Mouse (Mus musculus) small intestine, adult 10 weeks (tissue): ENCODE measurements around the gene Ldha. TPM values are rescaled to one million over a fixed set of nuclear protein-coding genes. Genes with fewer than 3 reads are reported as not detected.

Source experiments
- polyA plus RNA-seq: library from polyadenylated mRNA; stranded (reverse); fragments of 350-450 nt; fragmentation: Illumina TruSeq; extraction: RNeasy Lipid Tissue Mini Kit (QIAGEN cat#74804); gene quantifications from one replicate; pipeline ENCODE4 v1.2.3, GENCODE M21; 2014; ENCODE audit warnings: low replicate concordance

Gene Ldha
- 549 TPM for polyA plus RNA-seq

DNA sequence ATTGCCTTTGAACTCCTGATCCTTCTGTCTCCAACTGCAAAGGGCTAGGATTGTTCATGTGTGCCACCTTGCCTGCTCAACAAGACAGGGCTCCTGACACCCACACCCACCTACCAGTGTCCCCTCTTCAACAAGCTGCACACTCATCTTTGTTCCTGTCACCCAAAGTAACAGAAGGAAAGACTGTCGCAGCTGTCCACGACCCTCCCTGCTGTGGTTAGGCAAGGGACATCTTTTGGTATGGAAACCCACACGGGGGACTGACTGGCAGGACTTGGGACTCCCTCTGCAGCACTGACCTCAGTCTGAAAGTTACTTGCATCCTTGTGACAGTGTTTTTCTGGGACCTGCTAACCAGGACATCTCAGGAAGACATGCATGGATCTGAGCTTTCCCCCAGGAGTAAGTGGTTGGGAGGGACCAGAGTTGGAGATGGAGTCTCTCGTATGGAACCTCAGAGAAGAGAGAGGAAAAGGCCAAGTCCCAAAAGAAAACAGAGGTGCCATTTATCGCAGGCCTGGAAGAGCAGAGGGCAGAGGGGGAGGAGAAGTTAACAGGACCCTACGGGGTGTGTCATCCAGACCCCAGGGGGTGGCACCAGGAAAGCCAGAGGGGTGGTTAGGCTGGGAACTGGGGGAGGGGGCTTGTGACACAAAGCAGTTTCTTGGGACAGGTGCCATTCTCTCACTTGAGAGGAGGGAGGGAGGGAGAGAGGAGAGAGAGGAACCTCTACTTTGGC is at the start of gene Ldha:
Ldha (plus strand) TSS at position 689 of the 739 bp plus-strand sequence.

DNA sequence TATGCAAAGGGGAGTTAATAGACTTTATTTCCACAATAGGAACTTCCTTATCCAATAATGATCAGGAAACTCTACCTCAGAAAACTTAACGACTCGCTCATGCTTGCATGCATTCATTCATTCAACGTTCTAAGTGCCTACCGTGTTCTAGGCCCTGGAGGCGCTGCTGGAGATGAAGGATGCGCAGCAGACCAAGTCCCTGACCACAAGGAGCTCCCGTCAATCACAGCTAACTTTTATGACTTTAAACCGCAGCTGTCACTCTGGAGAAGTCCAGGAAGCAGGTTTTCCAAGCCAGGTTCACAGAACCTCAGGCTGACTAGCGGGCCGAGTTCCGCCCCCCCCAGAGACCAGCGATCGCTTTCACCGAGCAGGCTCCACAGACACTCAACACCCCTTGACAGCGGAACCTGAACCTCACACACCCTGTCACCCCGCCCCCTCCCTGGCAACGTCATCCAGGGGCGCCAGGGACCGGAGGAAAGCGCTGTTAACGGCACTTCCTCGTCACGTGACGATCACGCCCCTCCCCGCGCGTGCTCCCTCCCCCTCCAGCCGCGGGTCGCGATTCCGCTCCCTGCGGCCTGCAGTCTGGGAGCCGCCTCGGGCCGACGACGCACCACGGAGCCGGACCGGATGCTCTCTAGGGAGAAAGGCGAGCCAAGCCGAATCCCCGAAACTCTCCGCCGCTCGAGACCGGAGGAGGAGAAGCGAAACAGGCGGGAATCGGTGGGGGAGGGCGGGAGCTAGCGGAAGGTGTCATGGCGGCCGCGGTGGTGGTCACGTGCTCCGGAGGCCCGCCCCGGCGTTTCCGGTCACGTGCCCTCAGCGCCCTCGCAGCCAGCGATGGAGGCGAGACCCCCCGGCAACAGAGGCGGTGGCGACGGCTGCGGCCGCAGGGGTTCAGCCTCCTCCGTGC is 45.7 kb upstream of the Ldha start, which contains the start of the genes Hps5 and Gtf2h1:
Hps5 (minus strand) TSS at position 778 of the 919 bp plus-strand sequence.
Gtf2h1 (plus strand) TSS at position 817 of the 919 bp plus-strand sequence.

DNA sequence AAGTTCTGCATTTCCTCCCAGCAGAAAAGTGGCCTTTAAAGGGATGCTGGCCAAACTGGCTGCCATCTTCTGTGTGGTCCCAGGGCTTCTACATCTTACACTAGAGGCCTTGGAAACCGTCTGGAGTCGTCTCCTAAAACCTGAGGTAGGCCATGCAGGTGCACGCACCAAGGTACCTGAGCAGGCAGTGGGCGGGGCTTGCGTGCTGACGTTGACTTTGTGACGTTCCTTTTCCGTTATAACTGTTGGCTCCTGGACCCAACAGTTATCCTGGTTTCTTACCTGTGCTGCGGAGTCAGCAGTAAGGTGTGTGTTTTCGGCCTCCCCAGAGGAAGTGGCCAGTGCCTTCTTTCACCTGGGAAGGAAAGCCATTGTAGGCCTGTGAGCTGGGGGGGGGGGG is 19.7 kb downstream of the Ldha start, which contains the start of gene Ldhc:
Ldhc (plus strand) TSS at position 208 of the 400 bp plus-strand sequence.

Other genes starting within 250 kb of the Ldha start
- not detected for gene Sergef, start 201.7 kb upstream of the Ldha start, polyA plus RNA-seq
- gene Tph1, start 168.9 kb upstream of the Ldha start, polyA plus RNA-seq, result 26.2 TPM
- 2.5 TPM for gene Saal1, start 130.8 kb upstream of the Ldha start, polyA plus RNA-seq
- not detected for gene Saa3, start 125.8 kb upstream of the Ldha start, polyA plus RNA-seq
- gene Saa4, start 108.9 kb upstream of the Ldha start, polyA plus RNA-seq, result not detected
- gene Saa1, start 98.5 kb upstream of the Ldha start, polyA plus RNA-seq, result not detected
- not detected for gene Saa2, start 89.7 kb upstream of the Ldha start, polyA plus RNA-seq
- 56.1 TPM for gene Hps5, start 45.4 kb upstream of the Ldha start, polyA plus RNA-seq
- 95.5 TPM for gene Gtf2h1, start 45.4 kb upstream of the Ldha start, polyA plus RNA-seq
- gene Ldhc, start 19.7 kb downstream of the Ldha start, polyA plus RNA-seq, result 0.59 TPM
- 369 TPM for gene Tsg101, start 78.5 kb downstream of the Ldha start, polyA plus RNA-seq
- gene Uevld, start 117.1 kb downstream of the Ldha start, polyA plus RNA-seq, result 26.0 TPM
- gene Gm9999, start 142.1 kb downstream of the Ldha start, polyA plus RNA-seq, result not detected
- gene Spty2d1, start 166.9 kb downstream of the Ldha start, polyA plus RNA-seq, result 39.5 TPM
- gene Tmem86a, start 209.1 kb downstream of the Ldha start, polyA plus RNA-seq, result 3.6 TPM